ENCODE assay signal across 12 mouse cellular contexts in genomic region chr1:192797011-192797274, GRCm38 (mm10). TPM values are rescaled to one million over a fixed set of nuclear protein-coding genes. Genes with fewer than 3 reads are reported as not detected.
DNase-seq lines count a peak whose midpoint lies in the region; ATAC-seq and TF ChIP-seq lines count a peak whose summit lies in the region.
"Had no signal": no experiment of that assay in that cellular context is flagged by ENCODE, and none has a peak within 500 bp of the region (broad histone marks: within the 10 kb centered on the region; RNA-seq: fewer than 3 reads in every experiment).

No protein-coding gene starts in this region.

- peak overlapping the region; percentile 32; the same call in 1 of the 2 replicates for H3K27ac ChIP-seq in heart, embryonic 11.5 days (ENCODE audit: low read depth, low read length)
- peak overlapping the region; percentile 48; the same call in 1 of the 2 replicates for H3K27ac ChIP-seq in stomach, embryonic 14.5 days (ENCODE audit: low read length)
- H3K27ac ChIP-seq in stomach, postnatal 0 days (replicated peaks): no peak overlapping the region
- H3K27ac ChIP-seq in limb, embryonic 10.5 days: peak overlapping the region; percentile 89
- peak overlapping the region; percentile 54; the same call in 1 of the 2 replicates for H3K27ac ChIP-seq in stomach, embryonic 15.5 days
- H3K27ac ChIP-seq: layer of hippocampus, adult 2 months had no signal

- H3K4me3 ChIP-seq in heart, embryonic 11.5 days (ENCODE audit: low read depth, low read length): no peak overlapping the region
- H3K4me3 ChIP-seq in stomach, embryonic 14.5 days (ENCODE audit: low read depth, low read length): no peak overlapping the region
- H3K4me3 ChIP-seq in stomach, postnatal 0 days (ENCODE audit: low read depth, low read length): no peak overlapping the region
- peak overlapping the region; percentile 29 for H3K4me3 ChIP-seq in limb, embryonic 10.5 days
- H3K4me3 ChIP-seq in stomach, embryonic 15.5 days (replicated peaks): no peak overlapping the region
- H3K4me3 ChIP-seq: intestine, embryonic 15.5 days; layer of hippocampus, adult 2 months; lung, embryonic 15.5 days had no signal

- peaks cover 26% of the 10 kb centered on the region for H3K4me1 ChIP-seq in heart, embryonic 11.5 days (ENCODE audit: control insufficient read depth, insufficient read depth, low read length)
- peaks cover 37% of the 10 kb centered on the region for H3K4me1 ChIP-seq in stomach, embryonic 14.5 days (ENCODE audit: control insufficient read depth, insufficient read depth, low read length)
- 0 out of 2 replicates have a peak, but pooled peaks cover 3% of the 10 kb centered on the region for H3K4me1 ChIP-seq in stomach, postnatal 0 days (replicated peaks; ENCODE audit: control insufficient read depth, insufficient read depth)
- peaks cover 89% of the 10 kb centered on the region for H3K4me1 ChIP-seq in limb, embryonic 10.5 days
- H3K4me1 ChIP-seq in stomach, embryonic 15.5 days: peaks cover 28% of the 10 kb centered on the region

- H3K9me3 ChIP-seq in heart, embryonic 11.5 days (replicated peaks; ENCODE audit: control insufficient read depth, low read length): no peaks in the 10 kb centered on the region
- peaks cover 5% of the 10 kb centered on the region; the same call in 1 of the 2 replicates for H3K9me3 ChIP-seq in stomach, embryonic 14.5 days (ENCODE audit: control insufficient read depth, low read depth, low read length)
- no peaks in the 10 kb centered on the region for H3K9me3 ChIP-seq in stomach, postnatal 0 days (ENCODE audit: control insufficient read depth, low read length)
- H3K9me3 ChIP-seq in limb, embryonic 10.5 days (replicated peaks): no peaks in the 10 kb centered on the region
- H3K9me3 ChIP-seq in stomach, embryonic 15.5 days: no peaks in the 10 kb centered on the region
- H3K9me3 ChIP-seq: intestine, embryonic 15.5 days; lung, embryonic 15.5 days had no signal

- no peak for ATAC-seq in heart, embryonic 11.5 days (replicated peaks; ENCODE audit: insufficient number of reproducible peaks, low FRiP score, low TSS enrichment)
- 0 out of 2 replicates have a peak, but pooled peaks have one; percentile 14 for ATAC-seq in stomach, embryonic 14.5 days (ENCODE audit: insufficient number of reproducible peaks, insufficient read depth, low FRiP score, low read depth)
- ATAC-seq in stomach, postnatal 0 days (ENCODE audit: low FRiP score, low TSS enrichment): no peak
- ATAC-seq in stomach, embryonic 15.5 days (ENCODE audit: insufficient read depth, low FRiP score, low read depth): no peak
- ATAC-seq: intestine, embryonic 15.5 days had no signal

- H3K36me3 ChIP-seq in heart, embryonic 11.5 days (ENCODE audit: control insufficient read depth, insufficient read depth, low read length): no peaks in the 10 kb centered on the region
- H3K36me3 ChIP-seq in stomach, embryonic 14.5 days (ENCODE audit: control insufficient read depth, insufficient read depth, low read length): no peaks in the 10 kb centered on the region
- H3K36me3 ChIP-seq in stomach, postnatal 0 days (ENCODE audit: control insufficient read depth, insufficient read depth, low read length): no peaks in the 10 kb centered on the region
- no peaks in the 10 kb centered on the region for H3K36me3 ChIP-seq in limb, embryonic 10.5 days
- H3K36me3 ChIP-seq in stomach, embryonic 15.5 days: no peaks in the 10 kb centered on the region
- H3K36me3 ChIP-seq: intestine, embryonic 15.5 days; lung, embryonic 15.5 days had no signal

- intact Hi-C loops in heart, postnatal 10 days (cut with DNase I): no loop called here

- H3K9ac ChIP-seq in heart, embryonic 11.5 days (ENCODE audit: low read depth, low read length): 0 out of 2 replicates have a peak overlapping the region, but pooled peaks have one; percentile 49
- H3K9ac ChIP-seq in stomach, embryonic 14.5 days (replicated peaks; ENCODE audit: low read depth, low read length): no peak overlapping the region
- H3K9ac ChIP-seq in stomach, postnatal 0 days (ENCODE audit: low read length): no peak overlapping the region
- H3K9ac ChIP-seq in stomach, embryonic 15.5 days: no peak overlapping the region
- H3K9ac ChIP-seq: intestine, embryonic 15.5 days; lung, embryonic 15.5 days had no signal

- no peak for TF ChIP-seq CTCF in stomach, postnatal 0 days (IDR thresholded peaks at IDR 0.05; ENCODE audit: low read depth)

- 0 out of 2 replicates have a peak overlapping the region, but pooled peaks have one; percentile 10 for H3K4me2 ChIP-seq in heart, embryonic 11.5 days
- H3K4me2 ChIP-seq in stomach, embryonic 14.5 days (replicated peaks; ENCODE audit: low read depth, low read length): no peak overlapping the region
- H3K4me2 ChIP-seq in stomach, postnatal 0 days (replicated peaks; ENCODE audit: low read depth): no peak overlapping the region
- H3K4me2 ChIP-seq in stomach, embryonic 15.5 days: no peak overlapping the region

- DNase-seq in heart, postnatal 10 days: no peak
- no peak for DNase-seq in stomach, postnatal 0 days (ENCODE audit: low spot score)
- peak; percentile 63 for DNase-seq in limb, embryonic 10.5 days (ENCODE audit: low spot score)
- DNase-seq in cerebellum, postnatal 4 days (ENCODE audit: low spot score in 2 of 2): no peak
- DNase-seq in adipocyte (ENCODE audit: low spot score): no peak

- TF ChIP-seq EP300 in stomach, postnatal 0 days (optimal IDR thresholded peaks at IDR 0.05): no peak

- WGBS in heart, embryonic 11.5 days (ENCODE audit: insufficient replicate concordance): 26% methylated on average over 3 of the region's 3 CpGs
- 55% methylated on average over 3 of the region's 3 CpGs for WGBS in stomach, embryonic 14.5 days
- WGBS in stomach, postnatal 0 days: 88% methylated on average over 3 of the region's 3 CpGs
- WGBS in limb, embryonic 10.5 days: 13% methylated on average over 3 of the region's 3 CpGs
- 71% methylated on average over 3 of the region's 3 CpGs for WGBS in stomach, embryonic 15.5 days

- no peaks in the 10 kb centered on the region for H3K27me3 ChIP-seq in heart, embryonic 11.5 days (ENCODE audit: control insufficient read depth, insufficient read depth, low read length)
- H3K27me3 ChIP-seq in stomach, embryonic 14.5 days (ENCODE audit: control insufficient read depth, insufficient read depth, low read length): no peaks in the 10 kb centered on the region
- H3K27me3 ChIP-seq in stomach, postnatal 0 days (ENCODE audit: control insufficient read depth, insufficient read depth, low read length): no peaks in the 10 kb centered on the region
- no peaks in the 10 kb centered on the region for H3K27me3 ChIP-seq in limb, embryonic 10.5 days (ENCODE audit: low read depth, poor library complexity, severe bottlenecking)
- no peaks in the 10 kb centered on the region for H3K27me3 ChIP-seq in stomach, embryonic 15.5 days (replicated peaks)
- H3K27me3 ChIP-seq: intestine, embryonic 15.5 days; lung, embryonic 15.5 days had no signal

RNA-seq across cellular contexts. Expression of gene Hhat, which starts 25.9 kb away (rescaled TPM):
- 7.2 and 9.5 TPM in 2 replicates for polyA plus RNA-seq in heart, embryonic 11.5 days (2014; fragmentation: Nextera tagmentation; extraction: Ambion mirVana)
- 1 to 10 TPM; 3.6 to 4.0 TPM for total RNA-seq in heart, postnatal 10 days (2021)
- polyA plus RNA-seq in stomach, embryonic 14.5 days (2014; fragmentation: Nextera tagmentation; extraction: Ambion mirVana): 11.1 and 14.2 TPM in 2 replicates
- 3.1 and 3.6 TPM in 2 replicates for polyA plus RNA-seq in stomach, postnatal 0 days (2015; fragmentation: Nextera tagmentation; extraction: Ambion mirVana)
- polyA plus RNA-seq in limb, embryonic 10.5 days (2016; fragmentation: Nextera tagmentation; extraction: Ambion mirVana): 13.2 and 13.7 TPM in 2 replicates
- 8.7 and 9.7 TPM in 2 replicates for polyA plus RNA-seq in stomach, embryonic 15.5 days (2015; fragmentation: Nextera tagmentation; extraction: Ambion mirVana)

RNA-seq across cellular contexts. Expression of gene Sertad4, which starts 58.6 kb away (rescaled TPM):
- 8.9 and 10.2 TPM in 2 replicates for polyA plus RNA-seq in heart, embryonic 11.5 days (2014; fragmentation: Nextera tagmentation; extraction: Ambion mirVana)
- 10 to 100 TPM; 11.5 to 13.2 TPM for total RNA-seq in heart, postnatal 10 days (2021)
- polyA plus RNA-seq in stomach, embryonic 14.5 days (2014; fragmentation: Nextera tagmentation; extraction: Ambion mirVana): 21.5 and 27.2 TPM in 2 replicates
- 5.7 and 6.6 TPM in 2 replicates for polyA plus RNA-seq in stomach, postnatal 0 days (2015; fragmentation: Nextera tagmentation; extraction: Ambion mirVana)
- polyA plus RNA-seq in limb, embryonic 10.5 days (2016; fragmentation: Nextera tagmentation; extraction: Ambion mirVana): 57.2 and 66.6 TPM in 2 replicates
- polyA plus RNA-seq in stomach, embryonic 15.5 days (2015; fragmentation: Nextera tagmentation; extraction: Ambion mirVana): 18.4 and 19.3 TPM in 2 replicates
- total RNA-seq: common myeloid progenitor, adult 5-6 weeks had no signal
